Mouse (Mus musculus): ENCODE results near the gene Pdia5. TPM values are rescaled to one million over a fixed set of nuclear protein-coding genes. Genes with fewer than 3 reads are reported as not detected.

Pdia5 gene
- total and polyA plus RNA-seq, 3 experiments: not detected

DNA sequence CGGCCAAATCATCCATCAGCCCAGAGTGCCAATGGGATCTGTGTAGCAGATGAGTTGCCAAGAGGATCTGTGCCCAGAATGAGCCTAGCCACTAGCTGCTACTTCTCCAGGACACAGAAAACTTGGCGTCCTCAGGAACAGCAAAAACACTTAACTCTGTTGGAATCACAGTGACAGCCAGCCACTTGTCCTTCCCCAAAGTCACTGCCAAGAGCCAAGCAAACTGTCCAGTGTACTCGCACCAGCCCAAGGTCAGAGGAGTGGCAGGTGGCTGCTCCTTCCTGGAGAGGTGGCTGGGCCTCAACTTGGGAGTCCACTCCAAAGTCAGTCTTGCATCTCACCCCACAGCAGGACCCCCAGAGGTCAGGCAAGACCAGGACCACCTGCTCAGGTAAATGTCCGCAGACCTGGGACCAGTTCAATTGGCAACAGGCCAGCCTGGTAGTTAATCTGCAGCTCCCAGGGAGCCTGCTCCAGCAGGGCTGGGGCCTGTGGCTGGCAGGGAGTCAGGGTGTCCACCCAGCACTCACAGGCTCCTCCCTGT is 24.8 kb downstream of the Pdia5 start:
- no peaks in the 10 kb centered on the region for H3K27me3 ChIP-seq (ENCODE audit: control insufficient read depth in 1 of 2, insufficient read depth in 2 of 2, low read length in 2 of 2)
- H3K4me3 ChIP-seq (ENCODE audit: control insufficient read depth in 1 of 2, insufficient read depth in 1 of 2, low read depth in 2 of 2, low read length in 2 of 2): no peak overlapping the region
- H3K9me3 ChIP-seq (replicated peaks; ENCODE audit: insufficient read depth, low read length): no peaks in the 10 kb centered on the region
- no peak for TF ChIP-seq SIN3A (IDR thresholded peaks at IDR 0.05; ENCODE audit: low read length)
- no peak for TF ChIP-seq MEF2A (IDR thresholded peaks at IDR 0.05; ENCODE audit: extremely low read depth, insufficient replicate concordance, low read depth, low read length, poor library complexity, severe bottlenecking)
- no peak for TF ChIP-seq USF2 (IDR thresholded peaks at IDR 0.05; ENCODE audit: borderline replicate concordance in 1 of 2, insufficient read depth in 1 of 2, low read depth in 1 of 2, low read length in 2 of 2)
- TF ChIP-seq EP300 (IDR thresholded peaks at IDR 0.05; ENCODE audit: low read depth in 1 of 2, low read length in 2 of 2): no peak
- no peak for TF ChIP-seq E2F4 (IDR thresholded peaks at IDR 0.05; ENCODE audit: borderline replicate concordance, low read depth, low read length)
- TF ChIP-seq MXI1 (IDR thresholded peaks at IDR 0.05; ENCODE audit: low read depth, low read length): no peak
- TF ChIP-seq MYC (IDR thresholded peaks at IDR 0.05; ENCODE audit: low read depth, low read length): no peak
- no peak for TF ChIP-seq RAD21 (IDR thresholded peaks at IDR 0.05; ENCODE audit: low read depth, low read length)
- no peak for TF ChIP-seq MAFK (IDR thresholded peaks at IDR 0.05; ENCODE audit: borderline replicate concordance, low read depth, low read length)
- no peak for TF ChIP-seq USF1 (IDR thresholded peaks at IDR 0.05; ENCODE audit: low read depth, low read length)
- no peak for TF ChIP-seq ETS1 (IDR thresholded peaks at IDR 0.05; ENCODE audit: low read depth, low read length)
- TF ChIP-seq ZKSCAN1 (IDR thresholded peaks at IDR 0.05; ENCODE audit: low read depth, low read length): no peak
- TF ChIP-seq ZMIZ1 (IDR thresholded peaks at IDR 0.05; ENCODE audit: low read depth, low read length): no peak
- TF ChIP-seq UBTF (IDR thresholded peaks at IDR 0.05; ENCODE audit: borderline replicate concordance, insufficient read depth, low read depth, low read length): no peak
- no peak for TF ChIP-seq POLR2AphosphoS5 (IDR thresholded peaks at IDR 0.05; ENCODE audit: borderline replicate concordance, low read depth, low read length)
- no peak for TF ChIP-seq GATA1 (IDR thresholded peaks at IDR 0.05; ENCODE audit: low read depth, low read length)
- no peak for TF ChIP-seq POLR2A (IDR thresholded peaks at IDR 0.05; ENCODE audit: control insufficient read depth in 1 of 2, insufficient read depth in 1 of 2, low read depth in 1 of 2, low read length in 2 of 2, poor library complexity in 1 of 2)
- TF ChIP-seq JUND (IDR thresholded peaks at IDR 0.05; ENCODE audit: low read depth, low read length): no peak
- no peaks in the 10 kb centered on the region for H3K4me1 ChIP-seq (ENCODE audit: control insufficient read depth in 1 of 2, insufficient read depth in 2 of 2, low read length in 2 of 2)
- H3K9ac ChIP-seq (ENCODE audit: control insufficient read depth, low read depth, low read length, poor library complexity, severe bottlenecking): no peak overlapping the region
- no peaks in the 10 kb centered on the region for H3K79me2 ChIP-seq (ENCODE audit: control insufficient read depth, insufficient read depth, low read length, poor library complexity)
- H3K36me3 ChIP-seq (ENCODE audit: control insufficient read depth in 1 of 2, insufficient read depth in 2 of 2, low read length in 2 of 2): no peaks in the 10 kb centered on the region
- no peak overlapping the region for H3K27ac ChIP-seq (ENCODE audit: control insufficient read depth, low read depth, low read length)
- no peak for DNase-seq (ENCODE audit: low read depth, low spot score)

GRCm38 (mm10) chr16:35464686-35465308 is 25.9 kb downstream of the Pdia5 start:
- no peak overlapping the region for H3K9ac ChIP-seq (ENCODE audit: control insufficient read depth, low read depth, low read length, poor library complexity, severe bottlenecking)
- no peak overlapping the region for H3K4me3 ChIP-seq (ENCODE audit: control insufficient read depth in 1 of 2, insufficient read depth in 1 of 2, low read depth in 2 of 2, low read length in 2 of 2)
- no peaks in the 10 kb centered on the region for H3K27me3 ChIP-seq (ENCODE audit: control insufficient read depth in 1 of 2, insufficient read depth in 2 of 2, low read length in 2 of 2)
- no peak for DNase-seq (ENCODE audit: low read depth, low spot score)
- no peaks in the 10 kb centered on the region for H3K4me1 ChIP-seq (ENCODE audit: control insufficient read depth in 1 of 2, insufficient read depth in 2 of 2, low read length in 2 of 2)
- H3K79me2 ChIP-seq (ENCODE audit: control insufficient read depth, insufficient read depth, low read length, poor library complexity): no peaks in the 10 kb centered on the region
- no peaks in the 10 kb centered on the region for H3K9me3 ChIP-seq (replicated peaks; ENCODE audit: insufficient read depth, low read length)
- no peak overlapping the region for H3K27ac ChIP-seq (ENCODE audit: control insufficient read depth, low read depth, low read length)
- TF ChIP-seq GABPA (IDR thresholded peaks at IDR 0.05; ENCODE audit: low read depth, low read length) (no peak), RAD21 (IDR thresholded peaks at IDR 0.05; ENCODE audit: low read depth, low read length) (no peak), ZNF384 (IDR thresholded peaks at IDR 0.05; ENCODE audit: low read depth, low read length) (no peak), CHD2 (IDR thresholded peaks at IDR 0.05; ENCODE audit: low read length) (no peak), MEF2A (IDR thresholded peaks at IDR 0.05; ENCODE audit: extremely low read depth, insufficient replicate concordance, low read depth, low read length, poor library complexity, severe bottlenecking) (no peak), BHLHE40 (IDR thresholded peaks at IDR 0.05; ENCODE audit: borderline replicate concordance, low read depth, low read length) (no peak), MYB (IDR thresholded peaks at IDR 0.05; ENCODE audit: low read depth, low read length) (no peak), MAZ (IDR thresholded peaks at IDR 0.05; ENCODE audit: low read depth, low read length) (no peak), JUND (IDR thresholded peaks at IDR 0.05; ENCODE audit: low read depth, low read length) (no peak), TBP (IDR thresholded peaks at IDR 0.05; ENCODE audit: low read depth, low read length) (no peak), RCOR1 (IDR thresholded peaks at IDR 0.05; ENCODE audit: low read depth, low read length) (no peak), SMC3 (IDR thresholded peaks at IDR 0.05; ENCODE audit: low read depth, low read length) (no peak), HCFC1 (IDR thresholded peaks at IDR 0.05; ENCODE audit: low read depth, low read length) (no peak), ZMIZ1 (IDR thresholded peaks at IDR 0.05; ENCODE audit: low read depth, low read length) (no peak), MXI1 (IDR thresholded peaks at IDR 0.05; ENCODE audit: low read depth, low read length) (no peak), GATA1 (IDR thresholded peaks at IDR 0.05; ENCODE audit: low read depth, low read length) (no peak), KAT2A (conservative IDR thresholded peaks at IDR 0.05; ENCODE audit: low read depth, low read length) (no peak)
- no peaks in the 10 kb centered on the region for H3K36me3 ChIP-seq (ENCODE audit: control insufficient read depth in 1 of 2, insufficient read depth in 2 of 2, low read length in 2 of 2)

Measured in MEL (cell line).